In the genomic region with DNA sequence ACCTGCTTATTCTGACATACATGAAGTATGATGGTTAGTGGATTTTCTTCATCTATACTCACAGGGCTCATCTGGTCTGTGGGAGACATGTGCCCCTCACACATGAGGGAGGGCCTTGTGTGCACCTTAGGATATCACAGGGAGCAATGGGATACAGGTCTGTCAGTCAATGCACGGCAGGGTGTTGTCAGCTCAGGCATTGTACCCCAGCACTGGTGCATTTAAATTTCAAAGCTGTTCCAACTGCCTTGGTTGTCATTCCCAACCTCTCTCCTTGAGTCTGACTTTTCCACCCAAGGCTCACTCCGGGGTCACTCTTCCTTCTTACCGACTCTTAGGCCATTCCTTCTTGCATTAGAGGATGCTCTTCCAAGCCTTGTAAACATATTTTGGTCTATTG, we compare ENCODE assay signal across 21 mouse cellular contexts.
"Had no signal": no experiment of that assay in that cellular context is flagged by ENCODE, and none has a peak within 500 bp of the region (broad histone marks: within the 10 kb centered on the region; RNA-seq: fewer than 3 reads in every experiment).

No protein-coding gene starts in this region.

- H3K27me3 ChIP-seq: lung, embryonic 15.5 days; megakaryocyte, embryonic 14.5 days; neural tube, embryonic 15.5 days had no signal

- H3K9ac ChIP-seq: liver, postnatal 0 days; lung, embryonic 15.5 days; midbrain, embryonic 13.5 days; midbrain, embryonic 15.5 days; neural tube, embryonic 13.5 days; neural tube, embryonic 15.5 days had no signal

- H3K4me1 ChIP-seq: megakaryocyte, embryonic 14.5 days had no signal

- H3K4me3 ChIP-seq: lung, embryonic 15.5 days; megakaryocyte, embryonic 14.5 days; midbrain, embryonic 13.5 days; midbrain, embryonic 15.5 days; neural tube, embryonic 13.5 days; neural tube, embryonic 15.5 days had no signal

- DNase-seq: liver, postnatal 0 days; lung, adult 2 months; lung, postnatal 14 days; lung, postnatal 36 days; retina, postnatal 1 day; right cerebral cortex, adult 18-20 months; right cerebral cortex, postnatal 25 days; right cerebral cortex, postnatal 4 days; spleen, adult 18-20 months; thymus, adult 18-20 months; thymus, postnatal 14 days; thymus, postnatal 36 days had no signal

- H3K27ac ChIP-seq: lung, embryonic 15.5 days; macrophage; midbrain, embryonic 13.5 days; midbrain, embryonic 15.5 days; neural tube, embryonic 15.5 days had no signal

- H3K9me3 ChIP-seq: lung, embryonic 15.5 days; midbrain, embryonic 15.5 days; neural tube, embryonic 13.5 days; neural tube, embryonic 15.5 days had no signal

- ATAC-seq: liver, postnatal 0 days; lung, postnatal 0 days; midbrain, embryonic 13.5 days; midbrain, embryonic 15.5 days had no signal

- H3K4me2 ChIP-seq: lung, embryonic 15.5 days; midbrain, embryonic 11.5 days; midbrain, embryonic 13.5 days; midbrain, embryonic 15.5 days; neural tube, embryonic 13.5 days; neural tube, embryonic 15.5 days had no signal

- H3K36me3 ChIP-seq: lung, embryonic 15.5 days; midbrain, embryonic 13.5 days; midbrain, embryonic 15.5 days; neural tube, embryonic 13.5 days; neural tube, embryonic 15.5 days had no signal
